12 mouse cellular contexts compared by ENCODE assay signal in genomic region chr11:57951541-57952326, GRCm38 (mm10). TPM values are rescaled to one million over a fixed set of nuclear protein-coding genes. Genes with fewer than 3 reads are reported as not detected.
DNase-seq lines count a peak whose midpoint lies in the region; ATAC-seq and TF ChIP-seq lines count a peak whose summit lies in the region.
"Had no signal": no experiment of that assay in that cellular context is flagged by ENCODE, and none has a peak within 500 bp of the region (broad histone marks: within the 10 kb centered on the region; RNA-seq: fewer than 3 reads in every experiment).

No protein-coding gene starts in this region.

- H3K27me3 ChIP-seq in spleen, adult 2 months (ENCODE audit: control insufficient read depth, insufficient read depth, low read length): no peaks in the 10 kb centered on the region
- no peaks in the 10 kb centered on the region for H3K27me3 ChIP-seq in megakaryocyte, embryonic 14.5 days (replicated peaks)
- H3K27me3 ChIP-seq in midbrain, embryonic 15.5 days (replicated peaks): no peaks in the 10 kb centered on the region
- H3K27me3 ChIP-seq: embryonic facial prominence, embryonic 12.5 days; heart, embryonic 12.5 days had no signal

- no peaks in the 10 kb centered on the region for H3K36me3 ChIP-seq in spleen, adult 2 months (ENCODE audit: control insufficient read depth, insufficient read depth, low read length)
- H3K36me3 ChIP-seq in megakaryocyte, embryonic 14.5 days (replicated peaks; ENCODE audit: low read length): no peaks in the 10 kb centered on the region
- H3K36me3 ChIP-seq in midbrain, embryonic 15.5 days (replicated peaks): no peaks in the 10 kb centered on the region
- H3K36me3 ChIP-seq: embryonic facial prominence, embryonic 12.5 days; heart, embryonic 12.5 days had no signal

- 20% methylated on average over 20 of the region's 20 CpGs for WGBS in spleen, adult 2 months
- 85% methylated on average over 20 of the region's 20 CpGs for WGBS in midbrain, embryonic 15.5 days

- H3K9me3 ChIP-seq in megakaryocyte, embryonic 14.5 days: no peaks in the 10 kb centered on the region
- H3K9me3 ChIP-seq in midbrain, embryonic 15.5 days: no peaks in the 10 kb centered on the region
- H3K9me3 ChIP-seq: embryonic facial prominence, embryonic 12.5 days; heart, embryonic 12.5 days had no signal

- H3K9ac ChIP-seq in midbrain, embryonic 15.5 days: no peak overlapping the region
- H3K9ac ChIP-seq: embryonic facial prominence, embryonic 12.5 days; heart, embryonic 12.5 days had no signal

- peak overlapping the region; percentile 66 for H3K27ac ChIP-seq in spleen, adult 2 months (ENCODE audit: insufficient read depth, low read length)
- no peak overlapping the region for H3K27ac ChIP-seq in midbrain, embryonic 15.5 days
- H3K27ac ChIP-seq: embryonic facial prominence, embryonic 12.5 days; hindbrain, postnatal 0 days had no signal

- H3K4me3 ChIP-seq in spleen, adult 2 months (ENCODE audit: extremely low read depth, insufficient read depth, insufficient read length): peak overlapping the region; percentile 19; the same call in 1 of the 2 replicates
- peak overlapping the region; percentile 87 for H3K4me3 ChIP-seq in megakaryocyte, embryonic 14.5 days (replicated peaks)
- H3K4me3 ChIP-seq in midbrain, embryonic 15.5 days: no peak overlapping the region
- H3K4me3 ChIP-seq: embryonic facial prominence, embryonic 12.5 days; heart, embryonic 12.5 days had no signal

- ATAC-seq in granulocyte monocyte progenitor cell, adult 5-6 weeks (replicated peaks; ENCODE audit: poor library complexity, severe bottlenecking): peak; percentile 87
- no peak for ATAC-seq in midbrain, embryonic 15.5 days (replicated peaks)
- ATAC-seq: hindbrain, postnatal 0 days had no signal

- no peak for TF ChIP-seq CTCF in spleen, adult 2 months (IDR thresholded peaks at IDR 0.05; ENCODE audit: extremely low read depth, insufficient read depth, insufficient read length, insufficient replicate concordance)

- DNase-seq in spleen, adult 2 months (ENCODE audit: low read depth in 1 of 2, low spot score in 2 of 2): peak; percentile 28 to 38
- DNase-seq in spleen, postnatal 14 days (ENCODE audit: low spot score in 2 of 2): no peak
- peak; percentile 38 for DNase-seq in thymus, postnatal 4 days
- DNase-seq in kidney, adult 18-20 months: no peak
- DNase-seq in kidney, postnatal 14 days: no peak
- DNase-seq: cerebellum, adult 11 months had no signal

- TF ChIP-seq POLR2A in spleen, adult 2 months (IDR thresholded peaks at IDR 0.05; ENCODE audit: low read depth, low read length): no peak

- H3K4me2 ChIP-seq in midbrain, embryonic 15.5 days: no peak overlapping the region
- H3K4me2 ChIP-seq: embryonic facial prominence, embryonic 12.5 days; heart, embryonic 12.5 days had no signal

- peaks cover 13% of the 10 kb centered on the region for H3K4me1 ChIP-seq in spleen, adult 2 months (ENCODE audit: control insufficient read depth, insufficient read depth, insufficient read length)
- H3K4me1 ChIP-seq in megakaryocyte, embryonic 14.5 days: peaks cover 29% of the 10 kb centered on the region
- no peaks in the 10 kb centered on the region for H3K4me1 ChIP-seq in midbrain, embryonic 15.5 days
- H3K4me1 ChIP-seq: embryonic facial prominence, embryonic 12.5 days had no signal

RNA-seq across cellular contexts. Expression of gene Larp1, which starts 57.1 kb away (rescaled TPM):
- polyA plus RNA-seq in spleen, adult 2 months (2012; rRNA removed): 26.3 and 31.5 TPM in 2 replicates
- 140 and 152 TPM in 2 replicates for total RNA-seq in granulocyte monocyte progenitor cell, adult 5-6 weeks (2014; fragmentation: Nextera tagmentation)
- total RNA-seq in granulocyte monocyte progenitor cell, adult 5-6 weeks (2017): 57.4 and 70.4 TPM in 2 replicates
- polyA plus RNA-seq in megakaryocyte, embryonic 14.5 days (2012; ENCODE audit: insufficient read depth, low replicate concordance): 25.9 and 62.2 TPM in 2 replicates
- polyA plus RNA-seq in midbrain, embryonic 15.5 days (2015; fragmentation: Nextera tagmentation; extraction: Ambion mirVana): 22.1 and 22.8 TPM in 2 replicates

Comparison
In these comparisons a context has a peak if more than half of its experiments do, and no peak if none do; other contexts are left out.
1. DNase-seq: peak in spleen, adult 2 months (2 of 2) and thymus, postnatal 4 days (single experiment); none in spleen, postnatal 14 days (0 of 2), kidney, adult 18-20 months (single experiment) and kidney, postnatal 14 days (single experiment).